Mouse (Mus musculus): Measurements from ENCODE around the gene Nfkbiz.
"Not testable (repeated sequence)": the region's sequence is repeated elsewhere in the genome, so short reads cannot be mapped to it uniquely, and the experiment has no call there.

The Nfkbiz gene

DNA sequence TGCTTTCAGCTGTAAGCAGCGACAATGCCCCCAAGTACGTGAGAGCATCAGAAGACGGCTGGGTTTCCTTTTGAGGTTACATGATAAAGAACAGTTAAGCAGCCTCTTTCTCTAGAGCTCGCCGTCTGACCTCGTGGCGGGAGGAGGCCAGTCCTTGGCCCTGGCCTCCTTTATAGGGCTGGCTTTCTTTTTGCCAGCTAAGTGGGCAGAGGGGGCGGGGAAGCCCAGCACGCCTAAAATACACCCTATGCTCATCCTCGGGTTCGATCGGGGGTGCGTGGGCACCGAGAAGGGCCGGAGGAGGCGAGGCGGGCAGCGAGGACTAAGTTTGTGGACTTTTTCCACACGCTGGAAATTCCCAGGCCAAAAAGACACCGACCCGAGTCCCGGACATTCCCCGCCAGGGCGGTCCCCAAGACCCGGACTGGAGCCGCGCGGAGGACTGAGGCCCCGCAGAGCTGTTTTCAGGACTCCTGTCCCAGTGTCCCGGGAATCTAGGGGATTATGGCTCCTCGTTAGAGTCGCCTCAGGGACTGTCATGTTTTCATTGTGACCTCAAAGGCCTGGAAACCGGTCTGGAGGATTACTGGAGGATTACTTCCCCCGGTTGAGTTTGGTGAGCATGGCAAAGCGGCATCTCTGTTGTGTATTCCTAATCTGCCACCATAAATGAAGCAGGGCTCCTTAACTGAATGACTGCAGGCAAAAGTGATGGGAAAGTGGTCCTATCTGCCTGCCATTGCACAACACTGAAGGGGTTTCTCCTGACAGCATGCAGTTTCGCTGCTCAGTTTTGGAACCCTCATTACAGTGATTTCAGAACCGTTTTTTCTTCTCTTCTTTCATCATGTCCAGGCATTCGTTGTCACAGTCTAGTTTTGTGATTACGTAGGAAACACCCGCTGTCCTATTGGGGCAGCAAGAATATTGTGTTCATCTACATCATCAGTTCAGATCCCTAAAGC lies at the start of gene Nfkbiz:
TSS of gene Nfkbiz (minus strand) at position 390 of the 965 bp plus-strand sequence.
- peak; percentile 89 to 91 for DNase-seq

DNA sequence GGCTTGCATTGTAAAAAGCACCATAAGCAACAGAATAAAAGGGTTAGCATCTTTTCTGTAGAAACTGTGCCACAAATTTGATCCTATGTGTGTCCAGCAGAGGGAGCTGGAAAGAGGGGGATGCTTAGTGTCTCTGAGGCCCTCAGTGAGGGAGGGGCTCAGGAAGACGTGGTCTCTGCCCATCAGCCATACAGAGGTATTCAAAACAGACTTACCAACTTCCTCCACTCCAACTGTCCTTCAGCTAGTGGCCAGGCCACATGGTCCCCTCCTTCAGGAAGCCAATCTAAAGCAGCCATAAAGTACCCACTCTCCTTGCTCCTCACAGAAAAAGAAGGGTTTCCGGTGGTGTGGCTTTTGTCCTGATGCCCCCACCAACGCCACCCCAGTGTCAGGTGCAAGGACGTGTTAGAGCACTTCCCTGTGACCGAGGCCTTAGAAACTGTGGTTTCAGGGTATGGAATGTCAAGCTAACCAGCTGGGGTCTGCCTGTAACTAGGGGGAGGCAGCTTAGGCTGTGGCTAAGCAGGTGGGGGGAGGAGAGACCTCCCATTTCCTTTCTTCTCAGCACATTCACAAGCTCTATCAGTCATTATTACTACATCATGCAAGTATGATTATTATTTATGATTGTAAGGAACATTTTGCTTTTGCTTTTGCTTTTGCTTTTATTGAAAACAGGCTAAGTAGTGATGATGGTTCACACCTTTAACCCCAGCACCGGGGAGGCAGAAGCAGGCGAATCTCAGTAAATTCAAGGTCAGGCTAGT lies 49.3 kb upstream of the Nfkbiz start:
- no peak for DNase-seq

DNA sequence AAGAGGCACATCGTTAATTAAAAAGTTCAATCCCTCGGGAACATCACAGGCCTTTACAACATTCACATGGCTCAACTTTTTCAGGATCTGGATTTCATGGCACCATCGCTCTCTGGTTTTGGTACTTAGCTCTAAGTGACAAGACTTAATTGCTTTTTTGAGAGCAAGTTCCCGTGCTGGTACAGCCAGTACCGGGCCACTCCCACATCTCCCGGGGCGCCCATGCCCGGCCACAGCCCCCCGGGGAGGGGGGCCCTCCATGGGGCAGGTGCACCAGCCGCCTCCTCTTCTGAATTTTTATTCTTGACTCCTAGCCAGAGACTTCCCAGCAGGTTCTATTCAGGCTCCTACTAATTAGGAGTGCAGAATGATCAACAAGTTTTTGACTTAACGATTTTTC lies 45.5 kb upstream of the Nfkbiz start:
- DNase-seq, result no peak

DNA sequence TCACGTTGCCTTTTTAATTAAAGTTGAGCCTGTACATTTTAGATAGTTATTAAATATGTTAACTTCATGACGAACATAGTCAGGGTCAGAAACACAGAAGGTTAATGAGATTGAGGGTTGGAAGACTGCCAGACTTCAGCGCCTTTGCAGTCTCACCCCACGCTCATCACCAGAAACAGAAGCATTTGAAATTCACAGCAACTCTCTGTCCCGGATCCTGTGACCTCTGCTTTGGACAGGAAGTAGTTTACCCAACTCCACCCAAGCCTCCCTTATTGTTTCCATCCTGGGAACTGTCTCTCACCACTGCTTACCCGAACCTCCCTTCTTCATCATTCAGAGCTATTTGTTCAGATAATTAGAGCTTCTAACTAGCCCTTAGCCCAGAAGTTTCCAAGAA lies 37.3 kb upstream of the Nfkbiz start:
- DNase-seq, result no peak

DNA sequence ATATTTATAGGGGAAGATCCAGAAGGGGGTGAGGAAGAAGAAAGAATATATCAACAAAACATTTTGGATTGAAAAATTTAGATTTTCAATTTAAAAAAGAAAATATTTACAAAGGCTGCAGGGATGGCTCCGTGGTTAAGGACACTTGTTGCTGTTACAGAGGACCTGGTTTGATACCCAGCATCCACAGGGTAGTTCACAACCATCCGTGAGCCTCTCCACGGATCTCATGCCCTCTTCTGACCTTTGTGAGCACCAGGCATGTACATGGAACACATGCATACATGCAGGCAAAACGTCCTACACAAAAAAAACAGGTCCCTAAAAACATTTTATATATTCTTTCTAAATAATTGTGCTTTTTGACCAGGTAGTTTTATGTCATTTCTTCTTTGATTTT lies 25.1 kb upstream of the Nfkbiz start:
- no peak for DNase-seq

DNA sequence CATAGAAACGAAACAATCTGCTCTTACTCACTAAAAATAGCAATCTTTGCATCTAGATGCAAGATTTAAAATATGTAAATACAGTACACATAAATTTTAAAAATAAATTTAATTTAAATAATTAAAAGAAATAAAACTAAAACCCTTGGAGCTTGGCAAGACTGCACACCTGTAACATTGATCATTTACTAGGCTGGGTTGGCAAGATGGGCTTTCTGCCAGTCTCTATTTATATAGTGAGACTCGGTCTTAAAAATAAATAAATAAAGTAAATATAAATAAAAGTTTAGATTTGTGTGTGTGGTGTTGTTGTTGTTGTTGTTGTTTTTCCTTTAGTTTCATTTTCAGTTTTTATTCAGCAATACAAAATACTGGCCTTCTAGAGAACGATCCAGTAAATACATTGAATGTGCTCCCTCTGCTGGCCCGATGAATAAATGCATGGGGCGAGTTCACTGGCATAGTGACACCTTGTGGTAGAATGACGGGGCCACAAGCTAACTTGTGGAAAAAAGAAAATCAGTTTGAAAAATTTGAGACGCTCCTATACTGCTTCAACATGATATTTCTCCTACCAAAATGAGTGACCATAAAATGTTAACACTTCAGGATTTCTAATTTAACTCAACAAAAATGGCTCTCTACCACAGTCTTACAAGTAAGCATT lies 24.6 kb upstream of the Nfkbiz start:
- peak; percentile 58 to 71 for DNase-seq

DNA sequence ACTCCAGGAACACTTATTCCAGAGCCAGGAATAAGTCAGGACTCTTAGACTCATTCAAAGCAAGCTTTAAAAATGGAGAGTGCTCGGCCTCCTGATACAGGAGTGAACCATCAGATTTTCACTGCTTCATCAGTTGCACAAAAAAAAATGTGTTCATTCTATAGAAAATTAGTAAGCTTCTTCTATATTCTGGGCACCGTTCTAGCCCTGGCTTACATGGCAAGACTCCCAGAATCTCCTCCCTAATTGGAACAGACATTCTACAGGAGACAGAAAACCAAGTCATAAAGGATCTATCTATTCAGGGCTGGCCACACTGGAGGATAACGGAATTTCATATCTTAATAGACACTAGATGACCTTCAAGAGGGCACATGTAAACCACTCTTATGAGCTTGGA lies 22.4 kb upstream of the Nfkbiz start:
- no peak for DNase-seq

DNA sequence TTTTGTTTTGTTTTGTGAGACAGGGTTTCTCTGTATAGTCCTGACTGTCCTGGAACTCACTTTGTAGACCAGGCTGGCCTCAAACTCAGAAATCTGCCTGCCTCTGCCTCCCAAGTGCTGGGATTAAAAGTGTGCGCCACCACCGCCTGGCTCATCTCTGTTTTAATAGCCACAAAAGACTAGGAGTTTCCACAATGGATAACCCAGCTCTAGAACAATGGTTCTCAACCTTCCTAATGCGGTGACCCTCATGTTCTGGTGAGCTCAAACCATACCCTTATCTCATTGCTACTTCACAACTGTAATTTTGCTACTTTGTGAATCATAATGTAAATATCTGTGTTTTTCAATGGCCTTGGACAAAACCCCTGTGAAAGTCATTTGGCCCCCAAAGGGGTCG lies 20.7 kb upstream of the Nfkbiz start:
- not testable (repeated sequence) for DNase-seq

DNA sequence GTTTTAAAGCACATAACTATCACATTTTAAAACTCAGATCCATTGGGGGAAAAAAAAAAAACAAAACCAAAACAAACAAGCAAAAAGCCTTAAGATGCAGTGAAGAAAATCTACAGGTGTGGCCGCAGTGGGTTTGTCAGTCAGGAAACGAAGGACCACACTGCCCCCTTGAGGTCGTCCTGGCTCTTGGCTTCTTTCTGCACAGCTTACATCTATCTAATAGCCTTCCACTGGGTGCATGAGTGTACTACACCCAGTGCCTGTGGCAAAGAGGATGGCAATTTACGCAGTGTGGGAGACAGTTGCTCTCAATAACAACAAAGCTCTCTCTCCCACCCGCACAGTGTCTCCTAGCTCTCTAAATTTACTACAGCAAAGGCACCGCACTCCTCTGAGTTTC lies 19.8 kb upstream of the Nfkbiz start:
- DNase-seq, result peak; percentile 63 to 64

DNA sequence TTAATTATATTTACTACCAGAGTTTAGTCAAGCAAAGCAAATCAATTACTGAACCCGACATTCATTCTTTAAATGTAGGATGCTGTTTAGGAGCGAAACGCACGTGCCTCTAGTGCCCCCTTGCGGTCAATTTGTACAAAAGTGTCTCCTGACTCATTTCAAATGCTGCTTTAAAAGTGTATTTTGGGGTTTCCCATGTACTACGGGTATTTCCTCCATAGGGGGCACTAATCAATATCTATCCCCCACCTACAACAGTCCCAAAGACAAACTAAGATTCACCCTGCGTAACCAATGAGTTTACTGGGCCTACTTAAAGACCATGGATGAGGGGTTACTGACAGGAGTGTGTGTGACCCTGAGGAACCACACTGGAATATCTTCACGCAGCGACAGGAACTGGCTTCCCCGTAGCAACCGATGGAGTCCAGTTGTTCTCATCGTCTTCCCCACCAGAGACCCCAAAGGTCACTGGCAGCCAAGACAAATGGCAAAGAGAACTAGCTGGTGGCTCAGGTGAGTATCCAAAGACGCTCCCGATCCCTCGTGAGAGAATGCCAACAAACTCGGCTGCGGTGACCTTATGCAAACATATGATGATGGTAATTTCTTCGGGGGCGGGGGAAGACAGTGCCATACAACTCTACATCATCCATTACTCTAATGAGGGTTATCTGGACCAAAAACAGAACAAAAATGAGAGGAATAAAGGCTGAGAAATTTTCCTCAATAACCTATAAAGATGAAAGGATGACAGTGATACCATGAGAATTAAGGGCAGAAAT lies 14.4 kb upstream of the Nfkbiz start:
- DNase-seq, result peak; percentile 74 to 79

DNA sequence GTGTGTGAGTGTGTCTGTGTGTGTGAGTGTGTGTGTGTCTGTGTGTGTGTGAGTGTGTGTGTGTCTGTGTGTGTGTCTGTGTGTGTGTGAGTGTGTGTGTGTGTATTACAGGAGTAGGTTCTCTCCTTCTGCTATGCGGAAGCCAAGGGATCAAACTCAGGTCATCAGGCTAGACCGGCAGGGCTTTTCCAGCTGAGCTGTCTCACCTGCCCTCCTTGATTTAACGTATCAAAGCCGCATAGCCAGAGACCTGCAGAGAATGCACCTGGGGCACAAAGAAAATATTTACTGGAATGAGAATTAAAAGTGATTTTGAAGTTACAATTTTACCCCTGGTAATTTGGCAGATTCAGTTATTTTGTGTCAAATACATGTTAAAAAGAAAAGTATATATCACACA lies 13.8 kb upstream of the Nfkbiz start:
- no peak for DNase-seq

DNA sequence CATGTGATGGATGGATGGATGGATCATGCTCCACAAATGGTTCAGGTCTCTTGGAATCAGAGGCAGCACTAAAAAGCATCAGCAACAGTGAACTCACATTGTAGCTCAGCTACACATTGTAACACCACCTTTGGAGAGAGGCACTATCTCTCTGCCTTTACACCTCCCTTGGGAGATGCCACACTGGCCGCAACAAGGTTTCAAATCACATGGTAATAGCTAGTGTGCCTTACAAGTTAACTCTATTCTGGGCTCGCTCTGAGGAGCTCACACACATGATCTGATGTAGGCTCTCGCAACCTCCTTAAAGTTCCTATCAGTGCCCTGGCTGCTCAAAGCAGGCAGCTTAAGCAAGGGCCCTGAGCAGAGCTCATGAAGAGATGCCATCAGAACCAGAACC lies 11.8 kb upstream of the Nfkbiz start:
- no peak for DNase-seq

DNA sequence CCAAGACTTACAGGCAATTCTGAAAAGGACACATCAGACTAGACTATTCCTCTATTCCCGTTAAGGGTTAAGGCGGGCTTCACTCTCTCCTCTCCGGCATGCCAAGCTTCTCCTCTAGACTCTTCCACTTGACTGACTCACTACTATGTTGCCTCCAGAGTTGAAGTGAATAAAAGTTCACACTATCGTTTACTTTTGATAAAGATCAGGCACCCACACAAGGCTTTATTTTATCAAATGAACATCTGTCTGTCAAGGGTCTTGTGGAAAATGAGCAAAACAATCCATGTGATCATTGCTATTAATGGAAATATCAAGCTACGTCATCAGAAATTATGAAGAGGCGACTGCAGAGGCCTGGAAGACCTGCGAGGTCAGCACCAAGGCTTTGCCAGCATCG lies 9.0 kb upstream of the Nfkbiz start:
- DNase-seq, result no peak

DNA sequence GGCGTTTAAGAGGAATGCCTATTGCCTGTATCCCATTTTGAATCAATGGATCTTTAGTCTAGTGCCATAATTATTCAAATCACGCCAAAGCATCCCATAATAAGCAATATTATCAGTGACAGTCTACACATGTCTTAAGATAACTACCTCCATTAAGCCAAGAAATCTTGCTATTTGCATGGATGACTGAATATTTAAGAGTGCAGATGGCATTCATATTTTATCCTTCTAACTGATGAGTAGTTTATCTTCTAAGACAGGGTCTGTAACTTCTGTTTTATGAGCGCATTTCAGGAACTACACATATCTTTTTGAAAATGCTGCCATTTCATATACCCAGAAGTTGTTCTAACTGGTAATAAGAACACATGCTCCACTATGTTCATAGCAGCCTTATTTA lies 6.1 kb upstream of the Nfkbiz start:
- no peak for DNase-seq

DNA sequence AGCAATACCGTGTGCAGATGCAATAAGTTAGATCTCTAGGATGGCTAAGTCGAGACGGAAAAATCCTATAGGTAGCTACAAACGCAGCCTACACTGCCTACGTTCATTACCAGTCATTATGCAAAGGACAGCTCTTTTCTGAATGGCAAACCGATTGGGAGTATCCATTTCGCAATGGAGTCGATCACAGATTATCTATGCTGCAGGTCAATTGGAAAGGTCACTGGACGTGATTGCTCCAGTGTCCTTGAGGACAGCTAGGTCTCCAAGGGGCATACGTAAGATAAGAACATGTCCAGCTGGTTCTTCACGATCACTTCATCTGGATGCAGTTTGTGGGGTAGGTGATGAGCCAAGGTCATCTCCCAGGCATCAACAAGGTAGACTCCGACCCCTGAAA lies 5.2 kb upstream of the Nfkbiz start:
- DNase-seq, result no peak

DNA sequence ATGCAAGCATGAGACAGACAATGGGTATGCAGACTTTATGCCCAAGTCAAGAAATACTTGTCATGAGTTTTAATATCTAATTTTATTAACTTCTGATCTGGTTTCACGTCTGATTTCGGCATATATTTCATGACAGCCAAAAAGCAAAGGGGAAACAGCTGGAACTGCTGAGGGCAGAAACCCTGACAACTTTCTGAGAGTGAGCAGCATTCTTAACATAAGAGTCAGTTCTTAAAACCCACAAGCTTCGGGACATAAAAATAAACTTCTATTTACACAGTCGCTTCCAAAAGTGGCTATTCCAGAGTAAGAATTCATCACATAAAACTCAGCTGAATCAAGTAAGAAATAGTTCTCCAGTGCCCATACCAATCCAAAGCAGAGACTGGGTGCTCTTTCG lies 4.4 kb upstream of the Nfkbiz start:
- no peak for DNase-seq

DNA sequence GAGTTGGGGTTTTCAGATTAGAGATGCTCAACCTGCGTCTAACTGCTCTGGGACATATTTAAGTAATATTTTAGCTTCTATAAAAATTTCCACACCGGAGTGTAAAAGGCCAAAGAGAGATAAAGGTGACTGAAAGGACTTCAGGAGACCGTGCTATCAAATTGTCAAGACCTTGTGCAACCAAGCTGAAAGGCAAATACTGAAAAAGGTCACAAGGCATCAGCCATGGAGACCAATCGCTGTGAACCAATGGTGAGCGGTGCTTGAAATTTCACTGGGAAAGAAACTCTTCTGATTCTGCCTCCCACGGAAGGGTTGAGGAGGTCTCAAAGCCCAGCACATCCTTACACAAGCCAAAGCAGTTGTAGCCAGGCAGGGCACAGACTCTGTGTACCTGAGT lies 2.8 kb upstream of the Nfkbiz start:
- DNase-seq, result no peak

DNA sequence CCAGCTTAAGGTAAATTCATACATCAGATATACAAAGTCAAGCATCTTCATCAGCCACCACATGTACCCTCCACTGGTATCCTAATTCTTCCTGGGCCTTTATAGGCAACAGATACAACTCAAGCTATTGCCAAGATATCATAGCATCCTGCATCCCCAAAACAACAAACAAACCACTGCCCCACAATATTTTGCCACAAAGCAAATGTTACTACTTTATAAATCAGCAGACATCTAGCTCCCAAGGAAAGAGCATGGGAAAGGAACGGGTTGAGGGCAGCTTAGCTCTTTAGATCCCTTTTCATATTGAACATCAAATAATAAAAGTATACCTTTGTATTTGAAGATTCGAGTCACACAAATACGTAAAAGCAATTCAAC lies 580 bp downstream of the Nfkbiz start:
- peak in 1 of 2 experiments; percentile 20 for DNase-seq

DNA sequence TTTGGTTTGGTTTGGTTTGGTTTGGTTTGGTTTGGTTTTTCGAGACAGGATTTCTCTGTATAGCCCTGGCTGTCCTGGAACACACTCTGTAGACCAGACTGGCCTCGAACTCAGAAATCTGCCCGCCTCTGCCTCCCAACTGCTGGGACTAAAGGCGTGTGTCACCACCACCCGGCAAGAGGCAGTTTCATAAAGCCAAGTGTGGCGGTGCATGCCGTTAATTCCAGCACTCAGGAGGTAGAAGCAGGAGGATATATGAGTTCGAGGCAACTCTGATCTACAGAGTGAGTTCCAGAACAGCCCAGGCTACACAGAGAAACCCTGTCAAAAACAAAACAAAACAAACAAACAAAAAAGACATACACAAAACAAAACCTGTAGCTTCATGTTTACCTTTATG lies 1.0 kb downstream of the Nfkbiz start:
- DNase-seq, result not testable (repeated sequence)

DNA sequence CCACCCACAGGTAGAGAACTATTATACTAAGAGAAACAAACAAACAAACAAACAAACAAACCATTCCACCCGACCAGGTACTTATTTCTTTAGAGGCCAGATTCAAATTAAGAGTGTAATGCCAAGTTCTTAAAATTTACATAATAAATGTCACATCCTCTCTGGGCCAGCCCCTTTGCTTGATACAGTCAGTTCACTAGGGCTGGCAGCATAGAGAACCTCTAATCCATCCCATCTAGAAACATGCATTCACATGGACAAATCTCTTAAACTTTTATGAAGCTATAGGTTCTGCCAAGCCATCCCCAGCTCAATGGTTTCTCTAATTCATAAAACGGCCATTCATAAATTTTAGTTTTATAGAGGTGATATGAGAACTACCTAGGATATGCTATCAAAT lies 1.5 kb downstream of the Nfkbiz start:
- DNase-seq, result no peak

DNA sequence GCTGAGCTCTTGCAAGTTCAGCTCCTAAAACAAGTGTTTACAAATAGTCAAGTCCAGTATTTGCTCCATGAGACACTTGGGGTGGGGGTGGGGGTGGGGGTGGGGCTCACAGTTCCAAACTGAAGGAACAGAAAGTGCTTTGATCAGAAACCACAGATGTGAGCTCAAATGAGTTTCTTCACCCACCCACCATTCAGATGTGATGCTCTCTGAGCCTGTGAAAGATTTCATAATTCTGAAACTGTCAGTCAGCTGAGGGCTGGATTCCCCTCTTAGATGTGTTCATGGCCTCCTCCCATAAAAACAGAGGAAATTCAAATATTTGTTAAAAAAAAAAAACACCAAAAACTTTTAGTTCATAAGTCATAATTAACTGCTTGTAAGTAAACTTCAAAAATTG lies 2.9 kb downstream of the Nfkbiz start:
- DNase-seq, result no peak

DNA sequence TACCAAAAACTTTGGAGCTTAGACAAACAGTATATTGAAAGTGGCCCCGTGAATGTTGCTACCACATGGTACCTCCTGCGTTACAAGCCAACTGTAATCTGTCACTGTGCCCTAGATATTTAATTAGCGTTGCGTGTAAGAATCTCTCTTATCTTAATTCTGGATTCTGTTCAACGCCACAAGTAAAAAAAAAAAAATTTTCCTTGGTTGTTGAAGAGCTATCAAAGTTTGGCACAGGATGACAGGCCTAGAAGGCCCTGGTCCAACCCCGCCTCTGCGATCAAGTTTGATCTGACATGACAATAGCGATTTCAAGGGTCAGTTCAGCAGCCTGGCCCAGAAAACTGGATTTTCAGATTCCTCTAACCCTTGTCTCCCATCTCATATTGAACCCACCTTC lies 6.1 kb downstream of the Nfkbiz start:
- DNase-seq, result no peak

DNA sequence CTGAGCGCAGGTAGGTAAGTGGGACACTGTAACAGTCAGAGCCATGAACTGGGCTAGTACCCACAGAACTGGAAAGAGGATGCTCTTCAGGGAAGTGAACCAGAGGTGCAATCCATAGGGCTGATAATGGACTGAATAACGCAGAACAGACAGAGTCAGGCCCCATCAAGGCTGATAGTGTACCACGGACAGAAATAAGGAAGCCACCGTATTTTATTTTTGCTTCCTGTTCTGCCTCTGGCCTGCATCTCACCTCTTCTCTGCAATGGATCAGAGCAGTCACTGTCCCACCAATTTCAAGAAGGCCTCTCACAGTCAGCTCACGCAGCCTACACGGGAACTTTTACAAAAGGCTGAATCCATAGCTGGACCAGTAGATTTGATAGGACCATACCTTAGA lies 6.7 kb downstream of the Nfkbiz start:
- no peak for DNase-seq
